Mouse (Mus musculus) ovary, postnatal 36 days (tissue): ENCODE results near the gene Nfkbib.

Experiments
- DNase-seq: peaks from one replicate; pipeline ENCODE4 v3.0.0; 2022; ENCODE audit warnings: low spot score, mixed read lengths

Gene Nfkbib

DNA sequence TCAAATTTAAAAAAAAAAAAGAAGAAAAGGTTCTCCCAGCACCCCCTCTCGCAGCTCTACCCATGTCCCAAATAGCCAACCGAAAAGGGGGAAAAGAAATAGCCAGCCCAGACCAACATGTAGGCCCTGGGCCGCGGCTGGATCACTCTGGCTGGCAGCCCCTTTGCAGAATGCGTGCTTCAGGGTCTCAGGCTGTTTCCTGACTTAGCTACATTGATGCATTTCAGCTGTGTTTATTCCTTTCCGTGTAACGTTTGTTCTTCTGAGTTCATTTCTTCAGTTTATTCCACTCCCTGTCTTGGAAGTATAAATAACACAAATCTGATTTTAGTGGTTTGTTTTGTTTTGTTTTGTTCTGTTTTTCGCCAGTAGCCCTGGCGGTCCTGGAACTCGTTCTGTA is 49.6 kb downstream of the Nfkbib start:
- no peak for DNase-seq

DNA sequence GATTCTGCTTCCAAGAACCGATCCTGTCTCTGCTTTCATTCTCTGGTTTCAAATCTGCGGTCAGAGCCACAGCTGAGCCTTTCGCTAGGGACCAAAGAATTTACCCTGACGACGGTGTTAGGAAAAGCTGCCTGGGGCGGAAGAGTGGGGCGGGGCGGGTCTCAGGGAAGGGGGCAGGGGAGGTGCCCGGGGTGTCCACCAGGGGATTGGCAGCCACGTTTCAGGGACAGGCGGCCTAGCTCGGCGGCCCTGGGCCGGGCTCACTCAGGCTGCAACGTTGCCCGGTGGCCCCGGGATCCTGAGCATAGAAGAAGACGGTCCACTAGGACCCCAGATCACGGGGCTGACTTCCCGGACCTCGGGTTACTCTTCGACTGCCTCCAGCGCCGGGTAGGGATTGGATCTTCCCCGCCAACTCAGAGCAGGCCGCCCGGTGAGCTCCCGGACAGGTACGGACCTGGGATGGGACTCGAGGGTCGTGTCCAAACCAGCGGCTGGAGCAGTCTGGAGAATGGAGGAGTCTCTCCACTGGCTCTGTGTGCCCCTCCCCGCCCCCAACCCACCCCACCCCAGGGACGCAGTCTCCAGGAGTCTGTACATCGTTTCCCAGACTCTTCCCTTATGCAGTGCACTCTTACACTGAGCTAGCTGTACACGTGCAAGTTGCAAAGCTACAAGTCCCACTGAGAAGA is 50.6 kb downstream of the Nfkbib start, which contains the start of gene Fbxo17:
Gene Fbxo17 (plus strand): TSS at position 215 of the 692 bp plus-strand sequence.
- DNase-seq = peak; percentile 71

DNA sequence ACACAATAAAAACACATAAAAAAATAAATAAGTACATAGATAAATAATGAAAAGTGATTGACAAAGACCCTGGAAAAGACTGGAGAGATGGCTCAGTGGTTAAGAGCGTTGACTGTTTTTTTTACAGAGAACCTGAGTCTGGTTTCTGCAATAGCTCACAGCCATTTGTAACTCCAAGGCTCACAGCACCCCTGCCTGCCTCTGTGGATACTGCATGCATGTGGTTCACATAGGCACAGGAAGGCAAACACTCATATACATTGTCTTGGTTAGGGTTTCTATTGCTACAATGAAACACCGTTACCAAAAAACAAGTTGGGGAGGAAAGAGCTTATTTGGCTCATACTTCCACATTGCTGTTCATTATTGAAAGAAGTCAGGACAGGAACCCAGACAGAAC is 51.7 kb downstream of the Nfkbib start:
- DNase-seq = no peak

DNA sequence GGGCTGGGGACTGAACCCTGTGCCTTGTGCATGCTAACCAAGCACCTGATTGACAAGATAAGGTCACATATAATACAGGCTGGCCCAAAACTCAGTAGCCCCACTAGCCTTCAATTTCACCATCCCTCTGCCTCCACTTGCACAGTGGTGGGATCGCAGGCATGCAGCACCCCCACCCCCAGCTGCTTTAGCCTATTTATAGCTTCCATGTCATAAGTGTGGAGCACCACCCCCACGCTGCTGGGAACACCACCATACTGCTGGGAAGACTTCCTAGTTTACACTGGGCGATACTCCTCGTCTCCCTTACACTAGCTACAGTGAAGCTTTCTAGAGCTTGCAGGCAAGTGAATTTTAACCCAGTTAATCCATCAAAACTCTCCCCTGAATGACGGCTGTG is 52.6 kb downstream of the Nfkbib start:
- DNase-seq = no peak

DNA sequence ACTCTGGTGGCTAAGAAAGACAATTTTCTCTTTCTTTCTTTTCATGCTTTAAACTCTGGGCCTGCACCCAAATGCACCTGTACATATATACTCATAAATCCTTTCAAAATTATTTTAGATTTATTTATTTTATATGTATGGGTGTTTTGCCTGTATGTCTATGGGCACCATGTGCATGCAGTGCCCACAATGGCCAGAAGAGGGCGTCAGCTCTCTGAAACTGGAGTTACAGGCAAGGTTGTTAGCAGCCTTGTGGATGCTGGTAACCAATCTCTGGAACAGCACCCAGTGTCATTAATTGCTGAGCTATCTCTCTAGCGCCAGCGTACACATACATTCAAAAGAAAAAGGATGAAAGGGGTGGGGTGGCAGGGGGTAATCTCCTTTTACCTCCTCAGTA is 56.4 kb downstream of the Nfkbib start:
- no peak for DNase-seq

DNA sequence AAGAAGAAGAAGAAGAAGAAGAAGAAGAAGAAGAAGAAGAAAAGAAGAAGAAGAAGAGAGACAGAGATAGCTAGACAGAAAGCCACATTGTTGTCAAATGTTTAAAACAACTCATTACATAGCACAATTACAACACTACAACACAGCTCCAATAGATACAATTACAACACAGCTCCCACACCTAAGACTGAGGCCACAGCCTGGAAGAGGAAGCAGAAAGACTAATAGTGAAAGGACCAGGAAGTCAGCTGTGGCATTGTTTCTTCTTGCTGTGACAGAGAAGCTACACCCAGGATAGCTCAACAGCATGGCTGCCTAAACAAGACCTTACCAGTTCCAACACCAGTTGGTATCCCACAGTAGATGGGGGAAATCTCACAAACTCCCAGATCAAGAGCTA is 57.9 kb downstream of the Nfkbib start:
- no peak for DNase-seq
